Mouse (Mus musculus): Measurements from ENCODE around the gene Babam1.
A peak's percentile ranks its signal among the peaks of the same experiment; 100 is the strongest.

The Babam1 gene

DNA sequence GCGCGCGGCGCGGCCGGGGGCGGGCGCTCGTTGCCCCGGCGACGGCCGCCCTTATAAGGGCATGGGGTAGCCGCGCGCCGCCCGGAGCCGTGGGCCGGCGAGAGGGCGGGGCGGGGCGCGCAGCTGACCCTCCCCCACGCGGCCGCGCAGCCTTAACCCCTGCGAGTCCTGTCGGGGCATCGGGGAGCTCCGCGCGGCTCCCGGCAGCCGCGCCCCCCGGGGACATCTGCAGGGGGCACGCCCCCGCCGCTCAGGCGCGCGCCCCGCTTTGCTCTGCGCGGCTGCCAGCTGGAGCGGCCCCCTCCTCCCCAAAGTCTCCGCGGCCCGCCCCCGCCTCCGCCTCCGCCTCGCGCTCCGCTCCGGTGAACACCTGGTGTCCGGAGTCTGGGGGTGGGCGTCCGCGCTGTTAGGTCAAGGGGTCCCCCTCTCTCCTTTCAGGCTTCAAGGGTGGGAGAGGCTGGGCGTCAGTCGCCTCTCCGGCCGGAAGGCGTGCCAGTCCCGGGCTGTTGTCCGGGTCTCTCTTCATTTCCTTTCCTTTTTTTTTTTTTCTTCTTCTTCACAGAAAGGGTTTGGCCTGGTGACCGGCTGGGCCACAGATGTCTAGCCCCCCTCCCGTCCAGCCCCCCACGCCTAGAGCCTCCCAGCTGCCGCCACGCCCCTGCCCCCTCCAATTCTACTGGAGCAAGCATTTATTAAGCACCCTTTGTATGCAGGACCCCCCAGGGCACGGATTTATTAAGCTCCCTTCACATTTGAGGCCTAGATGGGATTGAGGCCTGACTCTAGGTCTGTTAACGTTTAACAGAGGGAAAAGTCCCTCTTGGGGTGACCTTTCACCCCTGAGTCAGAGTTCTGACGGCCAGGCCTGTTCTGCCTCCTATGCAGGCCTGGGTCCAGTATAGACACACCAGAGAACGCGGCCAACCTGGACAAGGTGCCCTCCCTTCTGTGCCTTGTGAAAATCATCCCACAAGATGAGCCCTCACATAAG is 14.4 kb upstream of the Babam1 start:
- DNase-seq = peak; percentile 93

DNA sequence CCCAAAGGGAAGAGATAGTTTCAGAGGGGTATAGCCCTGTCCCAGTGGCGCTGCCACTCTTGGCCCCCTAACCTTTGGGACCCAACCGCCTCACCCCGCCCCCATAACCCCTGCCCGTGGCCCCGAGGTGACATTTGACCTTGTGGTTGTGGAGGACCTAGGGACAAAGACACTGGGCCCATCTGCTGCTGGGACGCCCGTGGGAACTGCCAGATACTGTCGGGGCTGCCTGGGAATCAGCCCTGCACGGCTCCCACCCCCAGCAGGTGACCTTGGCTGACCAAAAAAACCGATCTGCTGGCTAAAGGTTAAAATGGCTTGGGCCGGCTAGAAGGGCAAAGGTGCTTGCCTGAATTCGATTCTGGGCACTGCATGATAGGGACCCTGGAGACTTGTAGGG is 13.3 kb upstream of the Babam1 start:
- DNase-seq = peak; percentile 63

DNA sequence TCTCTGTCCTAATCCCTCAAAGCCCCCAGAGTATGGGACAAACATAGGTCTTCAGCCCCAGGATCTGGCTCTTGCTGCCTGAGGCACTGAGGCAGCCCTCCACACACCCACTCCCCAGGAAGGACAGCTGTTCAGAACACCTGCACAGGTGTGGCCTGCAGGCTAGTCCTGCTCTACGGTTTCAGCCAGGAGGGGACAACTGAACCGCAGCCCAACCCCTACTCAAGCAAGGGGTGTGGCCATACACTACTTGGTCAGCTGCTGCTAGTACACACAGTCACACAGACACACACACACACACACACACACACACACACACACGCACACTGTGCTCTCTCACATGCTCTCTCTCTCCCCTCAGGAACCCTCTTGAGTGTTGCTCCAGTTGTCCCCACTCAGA is 12.8 kb upstream of the Babam1 start:
- DNase-seq = peak; percentile 39

DNA sequence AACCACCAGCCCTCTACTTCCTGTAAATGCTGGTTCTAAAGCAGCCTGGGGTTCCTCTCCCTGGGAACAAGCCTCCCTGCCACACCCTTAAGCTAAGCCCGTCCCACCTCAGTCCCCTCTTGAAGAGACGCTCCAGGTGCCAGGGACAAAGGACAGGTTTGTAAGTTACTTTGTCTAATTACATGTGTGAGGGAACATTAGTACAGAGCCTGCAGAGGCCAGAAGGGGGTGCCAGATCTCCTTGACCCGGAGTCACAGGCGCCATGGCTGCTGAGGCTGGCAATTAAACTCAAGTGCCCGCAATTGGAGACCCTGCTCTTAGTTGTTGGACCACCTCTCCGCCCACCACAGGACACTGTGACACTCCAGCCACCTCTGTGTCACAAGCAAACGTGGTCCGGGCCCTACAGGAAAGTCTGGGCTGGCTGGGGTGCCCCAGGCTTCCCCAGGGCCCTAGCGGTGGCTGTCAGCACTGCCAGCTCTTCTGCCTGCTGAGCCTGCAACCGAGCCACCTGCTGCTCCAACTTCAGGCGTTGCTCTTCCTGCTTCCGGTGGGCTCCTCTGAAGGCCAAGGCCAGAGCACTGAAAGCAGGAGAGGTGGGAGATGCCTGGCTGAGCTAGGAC is 11.3 kb upstream of the Babam1 start:
- DNase-seq = peak; percentile 36

DNA sequence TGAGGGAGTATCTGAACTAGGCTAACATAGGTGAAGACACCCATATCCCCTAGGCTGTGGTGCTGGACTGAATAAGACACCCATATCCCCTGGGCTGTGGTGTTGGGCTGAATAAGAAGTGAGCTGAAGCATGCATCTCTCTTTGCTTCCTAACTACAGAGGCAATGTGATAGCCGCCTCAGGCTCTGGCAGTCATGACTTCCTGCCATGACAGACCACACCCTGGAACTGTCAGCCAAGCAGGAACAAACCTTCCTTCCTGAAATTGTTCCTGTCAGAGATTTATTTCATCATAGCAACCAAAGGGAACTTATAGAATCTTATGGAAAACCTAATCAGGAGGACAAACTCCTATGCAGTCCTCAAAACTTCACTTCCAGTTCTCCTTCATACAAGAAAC is 8.4 kb upstream of the Babam1 start:
- no peak for DNase-seq

DNA sequence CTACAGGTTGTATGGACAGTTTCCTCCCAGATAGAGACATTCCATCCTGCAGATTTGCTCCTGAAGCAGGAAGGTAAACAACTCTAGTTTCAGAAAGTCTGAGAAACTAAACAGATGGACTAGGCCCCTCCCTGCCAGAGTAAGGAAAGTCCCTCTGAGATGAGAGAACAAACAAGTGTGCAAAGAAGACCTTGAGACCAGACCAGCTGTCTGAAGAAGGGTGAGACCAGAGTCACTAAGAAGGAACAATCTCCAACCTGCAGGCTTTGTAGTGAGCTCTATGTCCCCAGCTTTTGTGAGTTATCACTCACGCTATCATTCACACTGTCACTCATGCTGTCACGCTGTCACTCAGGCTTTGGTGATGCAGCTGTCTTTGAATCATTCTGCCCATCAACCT is 5.0 kb upstream of the Babam1 start:
- DNase-seq = no peak

DNA sequence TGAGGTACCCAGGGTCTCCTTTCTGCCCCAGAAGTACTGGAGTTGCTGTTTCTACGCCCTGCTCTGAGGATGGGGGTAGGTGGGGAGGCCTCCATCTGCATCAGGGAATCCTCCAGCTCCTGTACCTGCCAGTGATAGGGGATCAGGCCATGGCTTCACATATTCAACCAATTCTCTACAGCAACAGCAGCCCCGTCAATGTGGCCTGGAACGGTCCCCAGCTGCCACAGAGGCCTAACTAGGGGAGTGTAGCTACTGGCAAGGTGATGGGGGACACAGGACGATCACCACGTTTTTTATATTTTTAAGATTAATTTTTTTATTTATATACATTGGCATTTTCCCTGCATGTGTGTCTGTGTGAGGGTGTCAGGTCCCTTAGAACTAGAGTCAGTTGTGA is 4.3 kb upstream of the Babam1 start:
- DNase-seq = no peak

- DNase-seq = peak; percentile 17
Measured at GRCm38 (mm10) chr8:71392871-71393270, 3.8 kb upstream of the Babam1 start.

DNA sequence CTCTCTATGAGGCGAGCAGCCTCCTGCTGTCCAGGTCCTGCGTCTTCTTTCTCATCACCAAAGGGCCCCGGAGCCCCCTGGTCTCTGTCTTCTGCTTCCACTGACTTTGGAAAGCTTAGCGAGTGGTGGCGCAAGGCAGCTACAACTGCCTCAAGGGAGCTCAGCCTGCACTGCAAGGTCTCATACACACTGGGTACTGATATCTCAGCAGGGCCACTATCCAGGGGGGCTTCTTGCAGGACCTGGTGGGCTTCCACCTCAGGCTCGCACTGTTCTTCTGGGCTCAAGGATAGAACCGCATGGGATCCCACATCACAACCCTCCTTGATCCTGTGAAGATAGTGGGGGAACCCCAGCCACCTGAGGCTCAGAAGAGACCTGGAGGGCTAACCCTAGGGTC is 2.2 kb upstream of the Babam1 start:
- DNase-seq = peak; percentile 7

- DNase-seq = peak; percentile 6
Measured at GRCm38 (mm10) chr8:71395071-71395470, 1.6 kb upstream of the Babam1 start.

- peak; percentile 64 for DNase-seq
Measured at GRCm38 (mm10) chr8:71395629-71396028, 1.0 kb upstream of the Babam1 start, which contains the start of gene Ushbp1. TSS of gene Ushbp1 (minus strand) at chr8:71395802.

DNA sequence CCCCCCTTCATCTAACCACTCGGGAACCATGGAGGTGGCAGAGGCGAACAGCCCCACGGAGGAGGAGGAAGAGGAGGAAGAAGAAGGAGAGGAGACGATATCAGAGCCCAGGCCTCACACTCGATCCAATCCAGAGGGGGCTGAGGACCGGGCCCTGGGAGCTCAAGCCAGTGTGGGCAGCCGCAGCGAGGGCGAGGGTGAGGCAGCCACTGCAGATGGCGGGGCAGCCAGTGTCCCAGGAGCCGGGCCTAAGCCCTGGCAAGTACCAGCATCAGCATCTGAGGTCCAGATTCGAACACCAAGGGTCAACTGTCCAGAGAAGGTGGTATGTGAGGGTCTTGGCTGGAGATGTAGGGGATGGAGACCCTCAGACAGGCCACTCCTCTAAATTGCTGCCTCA is 1.0 kb downstream of the Babam1 start:
- DNase-seq = peak; percentile 12

DNA sequence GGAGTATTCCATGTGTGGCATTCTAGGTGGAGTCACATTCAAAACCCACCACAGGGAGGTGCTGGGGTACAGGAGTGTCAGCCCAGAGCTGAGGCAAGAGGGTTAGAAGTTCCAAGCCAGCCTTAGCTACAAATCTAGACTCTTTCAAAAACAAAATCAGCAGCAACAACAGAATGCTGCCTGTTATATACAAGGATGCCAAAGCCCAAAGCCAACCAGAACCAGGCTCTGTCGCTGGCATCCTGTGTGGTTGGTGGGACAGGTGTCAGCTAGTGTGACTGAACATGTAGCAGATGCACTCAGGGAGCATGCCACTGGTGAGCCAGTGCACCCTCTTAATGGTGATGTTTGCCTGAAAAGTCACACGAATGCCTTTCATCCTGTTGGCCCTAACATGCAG is 4.2 kb downstream of the Babam1 start:
- DNase-seq = no peak

DNA sequence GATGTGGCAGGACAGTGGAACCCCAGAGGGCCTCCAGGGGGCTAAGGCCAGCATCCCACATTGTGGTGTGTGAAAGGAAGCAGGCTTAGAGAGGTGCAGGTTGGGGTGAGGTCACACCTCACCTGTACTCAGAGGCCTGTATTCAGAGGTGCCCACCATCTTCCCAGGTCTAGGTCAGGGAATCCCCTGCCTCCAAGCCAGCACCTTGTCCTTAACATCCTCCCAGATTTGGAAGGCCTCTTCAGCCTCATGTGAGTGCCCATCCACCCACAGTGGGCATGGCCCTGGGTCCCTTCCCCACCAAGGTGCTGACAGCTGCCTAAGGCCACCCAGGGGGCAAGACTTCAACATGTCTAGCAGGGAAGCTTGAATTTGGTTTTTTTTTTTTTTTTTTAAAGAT is 4.8 kb downstream of the Babam1 start:
- no peak for DNase-seq

GRCm38 (mm10) chr8:71402446-71402964 is 5.8 kb downstream of the Babam1 start:
- DNase-seq = no peak

DNA sequence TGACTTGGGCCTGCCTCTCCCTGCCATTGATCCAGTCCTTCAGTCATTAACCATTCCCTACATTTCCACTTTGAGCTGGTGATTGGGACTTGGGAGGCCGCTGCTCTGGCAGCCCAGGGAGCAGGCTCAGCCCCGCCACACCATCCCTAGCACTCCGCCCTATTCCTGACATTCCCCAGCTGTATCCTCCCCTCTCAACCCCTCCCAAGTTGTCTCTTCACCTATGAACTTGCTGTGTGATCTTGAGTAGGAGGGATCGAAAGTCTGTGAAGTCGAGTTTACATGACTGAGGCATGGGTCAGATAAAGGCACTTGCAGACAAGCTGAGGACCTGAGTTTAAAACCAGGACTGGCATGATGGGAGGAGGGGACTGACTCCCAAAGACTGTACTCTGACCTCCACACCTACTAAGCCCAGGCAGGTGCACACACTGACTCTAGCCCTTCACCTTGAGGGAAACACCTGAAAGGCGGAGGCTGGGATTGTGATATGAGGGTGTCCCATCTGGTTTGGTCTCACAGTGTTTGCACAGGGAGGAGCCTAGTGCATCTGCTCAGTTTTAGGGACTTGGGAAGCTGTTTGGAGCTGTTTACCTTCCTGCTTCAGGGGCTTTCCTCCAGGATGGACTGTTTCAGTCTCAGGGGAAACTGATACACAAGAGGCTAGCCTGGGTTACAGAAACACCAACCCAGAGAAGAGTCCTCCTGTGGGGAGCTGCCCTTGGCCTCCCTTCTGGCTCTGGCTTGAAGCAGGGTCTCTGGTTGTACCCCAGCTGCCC is 6.6 kb downstream of the Babam1 start:
- DNase-seq = no peak

GRCm38 (mm10) chr8:71404011-71404410 is 7.3 kb downstream of the Babam1 start:
- DNase-seq = no peak

DNA sequence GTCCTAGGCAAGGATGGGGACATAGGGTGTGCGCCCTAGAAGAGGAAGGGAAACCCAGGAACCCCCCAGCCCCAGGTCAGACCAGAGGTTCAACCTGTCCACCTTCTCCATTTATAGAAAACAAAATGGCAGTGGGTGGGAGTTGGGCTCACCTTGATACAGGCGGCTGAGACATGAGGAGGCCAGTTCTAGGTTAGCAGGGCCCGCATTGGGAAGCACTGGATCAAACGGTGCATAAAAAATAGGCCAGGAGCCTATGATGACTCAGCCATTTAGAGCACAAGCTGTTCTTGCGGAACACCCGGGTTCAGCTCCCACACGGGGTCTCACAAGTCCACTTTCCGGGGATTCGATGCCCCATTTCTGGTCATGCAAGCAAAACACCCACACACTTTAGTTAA is 8.3 kb downstream of the Babam1 start:
- DNase-seq = peak; percentile 33

DNA sequence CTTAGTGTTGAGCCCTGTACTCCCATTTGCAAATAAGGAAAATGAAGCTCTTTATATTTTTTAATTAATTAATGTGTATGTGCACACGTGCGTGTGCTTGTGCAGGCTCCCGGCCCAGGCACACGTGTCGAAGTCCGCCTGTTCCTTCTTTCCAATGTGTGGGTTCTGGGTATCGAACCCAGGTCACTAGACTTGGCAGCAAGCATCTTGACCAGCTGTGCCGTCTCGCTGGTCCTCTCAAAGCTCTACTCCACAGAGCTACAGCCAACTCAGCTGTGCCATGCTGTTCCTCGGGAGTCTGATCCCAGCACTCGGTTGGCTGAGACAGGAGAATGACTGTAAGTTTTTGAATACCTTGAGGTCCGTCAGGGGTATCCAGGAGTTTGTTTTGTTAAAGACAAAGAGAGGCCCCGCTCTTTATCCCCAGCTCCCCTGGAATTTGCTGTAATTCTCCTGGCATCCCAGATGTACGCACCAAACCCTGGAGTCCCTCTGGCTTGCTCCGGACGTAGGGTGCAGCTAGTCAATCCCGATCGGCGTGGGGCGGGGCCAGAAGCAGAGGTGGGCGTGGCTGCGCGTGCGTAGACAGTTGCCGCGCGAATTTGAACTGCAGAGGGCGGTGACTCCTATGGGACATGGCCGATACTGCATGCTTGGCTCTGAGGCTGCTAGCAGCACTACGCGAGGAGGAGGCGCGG is 8.9 kb downstream of the Babam1 start, which contains the start of gene Ankle1:
Ankle1 (plus strand) TSS at position 610 of the 698 bp plus-strand sequence.
- DNase-seq = peak; percentile 94

DNA sequence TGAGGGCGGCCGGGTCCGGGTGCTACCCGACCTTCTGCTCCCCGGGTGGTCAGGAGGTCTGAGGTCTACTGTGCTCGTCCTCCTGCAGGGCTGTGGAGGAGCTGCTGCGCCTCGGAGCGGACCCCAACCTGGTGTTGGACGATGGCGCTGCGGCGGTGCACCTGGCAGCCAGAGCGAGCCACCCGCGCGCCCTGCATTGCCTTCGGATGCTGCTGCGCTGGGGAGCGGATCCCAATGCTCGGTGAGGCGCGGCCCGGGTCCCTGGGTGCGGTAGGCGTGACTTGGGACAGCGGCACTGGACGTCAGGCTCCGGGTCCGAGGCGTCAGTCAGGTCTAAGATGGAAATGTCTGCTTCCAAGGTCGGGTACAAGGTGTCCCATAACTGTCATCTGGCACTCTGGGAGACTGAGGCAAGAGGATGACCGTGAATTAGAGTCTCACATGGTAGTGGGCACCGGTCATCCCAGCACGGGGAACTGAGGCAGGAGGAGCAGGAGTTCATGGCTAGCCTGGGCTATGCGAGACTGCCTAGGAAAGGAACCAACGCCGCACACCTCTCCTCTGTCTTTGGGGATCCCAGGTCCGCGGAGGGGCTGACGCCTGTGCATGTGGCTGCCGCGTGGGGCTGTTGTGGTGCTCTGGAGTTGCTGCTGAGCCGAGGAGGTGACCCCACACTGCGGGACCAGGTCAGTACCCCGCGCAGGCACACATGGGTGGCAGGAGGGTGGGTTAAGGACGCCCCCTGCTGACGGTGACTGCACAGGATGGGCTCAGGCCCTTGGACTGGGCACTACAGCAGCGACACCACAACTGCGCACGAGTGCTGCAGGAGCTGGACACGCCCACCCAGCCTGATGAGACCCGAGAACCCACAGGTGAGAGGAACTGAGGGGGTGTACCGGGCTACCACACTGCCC is 9.7 kb downstream of the Babam1 start:
- DNase-seq = peak; percentile 71

GRCm38 (mm10) chr8:71407441-71407840 is 10.8 kb downstream of the Babam1 start:
- DNase-seq = no peak

Data from kidney, adult 11 months (tissue).